Mouse (Mus musculus) neural tube, embryonic 14.5 days (tissue): Measurements from ENCODE around the gene Scaf4. TPM values are rescaled to one million over a fixed set of nuclear protein-coding genes. Genes with fewer than 3 reads are reported as not detected.

Experiments
- ATAC-seq: fragments of 200-750 bp; cut with Nextera tagmentation; 2 replicates; pipeline ENCODE4 v1.8.0; 2017; ENCODE audit warnings: low read depth, mild to moderate bottlenecking, moderate TSS enrichment, moderate library complexity
- H3K27ac ChIP-seq: fragments of 300-500 bp; sonication (generic); 2 replicates; pipeline ENCODE4 v1.5.1; 2014; ENCODE audit warnings: low read depth, mild to moderate bottlenecking, control low read depth, low read length, moderate library complexity, mixed read lengths
- H3K27me3 ChIP-seq: fragments of 300-500 bp; sonication (generic); 2 replicates; pipeline ENCODE4 v1.6.1; 2014; ENCODE audit warnings: low read length; ENCODE audit not compliant: control insufficient read depth, insufficient read depth
- H3K36me3 ChIP-seq: fragments of 300-500 bp; sonication (generic); 2 replicates; pipeline ENCODE4 v1.6.1; 2014; ENCODE audit warnings: low read length, mixed read lengths; ENCODE audit not compliant: control insufficient read depth, insufficient read depth
- H3K4me1 ChIP-seq: fragments of 300-500 bp; sonication (generic); 2 replicates; pipeline ENCODE4 v1.6.1; 2014; ENCODE audit warnings: low read length; ENCODE audit not compliant: control insufficient read depth, insufficient read depth
- H3K4me2 ChIP-seq: fragments of 300-500 bp; sonication (generic); 2 replicates; pipeline ENCODE4 v1.6.1; 2014; ENCODE audit warnings: mild to moderate bottlenecking, low read depth, low read length, control low read depth
- H3K4me3 ChIP-seq: fragments of 300-500 bp; sonication (generic); 2 replicates; pipeline ENCODE4 v1.5.1; 2014; ENCODE audit warnings: low read depth, low read length, control low read depth, mixed read lengths
- H3K9ac ChIP-seq: fragments of 300-500 bp; sonication (generic); replicated peaks from 2 replicates; pipeline ENCODE4 v1.6.1; 2014; ENCODE audit warnings: low read depth, mild to moderate bottlenecking, control low read depth, low read length, mixed read lengths
- H3K9me3 ChIP-seq: fragments of 300-500 bp; sonication (generic); 2 replicates; pipeline ENCODE4 v1.6.1; 2016; ENCODE audit warnings: low read length; ENCODE audit not compliant: control insufficient read depth
- WGBS: fragments of 180-500 bp; shearing (Covaris S2); extraction: QIAGEN DNeasy Blood & Tissue Kit; methylation state at CpG from one replicate; pipeline ENCODE4 v1.1.7; 2014; 5-methylcytosine and 5-hydroxymethylcytosine counted together
- polyA plus RNA-seq: library from polyadenylated mRNA; unstranded; fragments of >200 nt; fragmentation: Nextera tagmentation; extraction: Ambion mirVana; gene quantifications from 2 replicates; pipeline ENCODE4 v1.2.1, GENCODE M21; 2014

Scaf4 gene
- polyA plus RNA-seq, 1 experiment from 2014 or later: 23.9 TPM

GRCm38 (mm10) chr16:90204868-90205267, 79.4 kb downstream of the Scaf4 start:
- H3K27me3 ChIP-seq: no peaks in the 10 kb centered on the region
- H3K4me1 ChIP-seq: no peaks in the 10 kb centered on the region
- H3K4me2 ChIP-seq: no peak overlapping the region
- H3K9me3 ChIP-seq: no peaks in the 10 kb centered on the region
- H3K36me3 ChIP-seq: no peaks in the 10 kb centered on the region
- no peak overlapping the region for H3K9ac ChIP-seq
- ATAC-seq: no peak
- no peak overlapping the region for H3K4me3 ChIP-seq
- over 99% methylated on average over 2 of the region's 2 CpGs for WGBS
- H3K27ac ChIP-seq: no peak overlapping the region

GRCm38 (mm10) chr16:90203226-90203962, 80.9 kb downstream of the Scaf4 start:
- 86% methylated on average over 6 of the region's 6 CpGs for WGBS
- H3K4me1 ChIP-seq: no peaks in the 10 kb centered on the region
- no peak overlapping the region for H3K27ac ChIP-seq

GRCm38 (mm10) chr16:90202140-90202539, 82.2 kb downstream of the Scaf4 start:
- Histone ChIP-seq H3K4me1 (no peaks in the 10 kb centered on the region), H3K4me3 (no peak overlapping the region), H3K4me2 (no peak overlapping the region), H3K9ac (no peak overlapping the region), H3K27me3 (no peaks in the 10 kb centered on the region), H3K9me3 (no peaks in the 10 kb centered on the region), H3K27ac (no peak overlapping the region), H3K36me3 (no peaks in the 10 kb centered on the region)
- ATAC-seq: no peak
- 80% methylated on average over 19 of the region's 19 CpGs for WGBS

More at GRCm38 (mm10) chr16:90203226-90203962, 80.9 kb downstream of the Scaf4 start:
- no peaks in the 10 kb centered on the region for H3K27me3 ChIP-seq
- no peak overlapping the region for H3K4me2 ChIP-seq
- H3K36me3 ChIP-seq: no peaks in the 10 kb centered on the region
- no peak overlapping the region for H3K9ac ChIP-seq
- no peak overlapping the region for H3K4me3 ChIP-seq
- no peaks in the 10 kb centered on the region for H3K9me3 ChIP-seq
- ATAC-seq: no peak

- WGBS: 92% methylated on average over 10 of the region's 10 CpGs
- Histone ChIP-seq H3K4me1 (no peaks in the 10 kb centered on the region), H3K4me3 (no peak overlapping the region), H3K36me3 (no peaks in the 10 kb centered on the region), H3K9ac (no peak overlapping the region), H3K9me3 (no peaks in the 10 kb centered on the region), H3K27me3 (no peaks in the 10 kb centered on the region), H3K27ac (no peak overlapping the region), H3K4me2 (no peak overlapping the region)
- no peak for ATAC-seq
Observed at GRCm38 (mm10) chr16:90199174-90199573, 85.1 kb downstream of the Scaf4 start.

GRCm38 (mm10) chr16:90198626-90199025, 85.7 kb downstream of the Scaf4 start:
- Histone ChIP-seq H3K4me2 (no peak overlapping the region), H3K27ac (no peak overlapping the region), H3K36me3 (no peaks in the 10 kb centered on the region), H3K9ac (no peak overlapping the region), H3K9me3 (no peaks in the 10 kb centered on the region), H3K27me3 (no peaks in the 10 kb centered on the region), H3K4me3 (no peak overlapping the region), H3K4me1 (no peaks in the 10 kb centered on the region)
- ATAC-seq: no peak
- WGBS: 92% methylated on average over 6 of the region's 6 CpGs

- WGBS: 4% methylated on average over 22 of the region's 22 CpGs
- peak overlapping the region; percentile 26 for H3K4me3 ChIP-seq
- no peak overlapping the region for H3K27ac ChIP-seq
- H3K4me2 ChIP-seq: peak overlapping the region; percentile 51
- peak overlapping the region; percentile 39 for H3K9ac ChIP-seq
- H3K9me3 ChIP-seq: no peaks in the 10 kb centered on the region
- ATAC-seq: peak; percentile 92
- H3K27me3 ChIP-seq: no peaks in the 10 kb centered on the region
- no peaks in the 10 kb centered on the region for H3K4me1 ChIP-seq
- no peaks in the 10 kb centered on the region for H3K36me3 ChIP-seq
Observed at GRCm38 (mm10) chr16:90197337-90197973, 86.8 kb downstream of the Scaf4 start.

- H3K4me3 ChIP-seq: no peak overlapping the region
- H3K27me3 ChIP-seq: no peaks in the 10 kb centered on the region
- no peak overlapping the region for H3K27ac ChIP-seq
- no peaks in the 10 kb centered on the region for H3K9me3 ChIP-seq
- no peak; the same call in 1 of the 2 replicates for ATAC-seq
- WGBS: 84% methylated on average over 7 of the region's 7 CpGs
- H3K36me3 ChIP-seq: no peaks in the 10 kb centered on the region
- H3K4me2 ChIP-seq: no peak overlapping the region
- no peaks in the 10 kb centered on the region for H3K4me1 ChIP-seq
- no peak overlapping the region for H3K9ac ChIP-seq
Observed at GRCm38 (mm10) chr16:90196688-90197240, 87.5 kb downstream of the Scaf4 start.

- Histone ChIP-seq H3K36me3 (no peaks in the 10 kb centered on the region), H3K27ac (no peak overlapping the region), H3K27me3 (no peaks in the 10 kb centered on the region), H3K4me2 (no peak overlapping the region), H3K4me1 (no peaks in the 10 kb centered on the region), H3K9ac (no peak overlapping the region), H3K9me3 (no peaks in the 10 kb centered on the region), H3K4me3 (no peak overlapping the region)
- ATAC-seq: no peak
Observed at GRCm38 (mm10) chr16:90193719-90194118, 90.6 kb downstream of the Scaf4 start.

- Histone ChIP-seq H3K4me3 (no peak overlapping the region), H3K4me1 (no peaks in the 10 kb centered on the region), H3K4me2 (no peak overlapping the region), H3K27ac (no peak overlapping the region), H3K36me3 (no peaks in the 10 kb centered on the region), H3K27me3 (no peaks in the 10 kb centered on the region), H3K9ac (no peak overlapping the region), H3K9me3 (no peaks in the 10 kb centered on the region)
- WGBS: 81% methylated on average over 6 of the region's 6 CpGs
- ATAC-seq: no peak
Observed at GRCm38 (mm10) chr16:90191289-90191688, 93.0 kb downstream of the Scaf4 start.
